Mouse (Mus musculus) retina, postnatal 7 days (tissue): Measurements from ENCODE around the gene Slc32a1.

Experiments used
- DNase-seq: peaks from one replicate; pipeline ENCODE4 v3.0.0-alpha.2; 2012; ENCODE audit warnings: low read depth, low spot score

The Slc32a1 gene

GRCm38 (mm10) chr2:158665098-158665497, 54.5 kb downstream of the Slc32a1 start, which contains the start of gene Ppp1r16b:
Ppp1r16b (plus strand) TSS chr2:158665398.
- DNase-seq = no peak
